Mouse (Mus musculus) liver, embryonic 13.5 days (tissue): ENCODE results near the gene Nr3c2. TPM values are rescaled to one million over a fixed set of nuclear protein-coding genes. Genes with fewer than 3 reads are reported as not detected.
A peak's percentile ranks its signal among the peaks of the same experiment; 100 is the strongest.

ENCODE experiments used
- ATAC-seq: fragments of 200-750 bp; cut with Nextera tagmentation; 2 replicates; pipeline ENCODE4 v1.8.0; 2017; ENCODE audit warnings: low read depth, mild to moderate bottlenecking, moderate number of reproducible peaks, moderate library complexity
- DNase-seq: peaks from one replicate; pipeline ENCODE4 v3.0.0; 2022
- H3K27ac ChIP-seq: fragments of 300-500 bp; sonication (generic); 2 replicates; pipeline ENCODE4 v1.5.1; 2015; ENCODE audit warnings: moderate library complexity, mild to moderate bottlenecking, inconsistent platforms
- H3K27me3 ChIP-seq: fragments of 300-500 bp; sonication (generic); 2 replicates; pipeline ENCODE4 v1.6.1; 2015; ENCODE audit warnings: mild to moderate bottlenecking, inconsistent platforms
- H3K36me3 ChIP-seq: fragments of 300-500 bp; sonication (generic); 2 replicates; pipeline ENCODE4 v1.6.1; 2015; ENCODE audit warnings: mild to moderate bottlenecking, inconsistent platforms
- H3K4me1 ChIP-seq: fragments of 300-500 bp; sonication (generic); replicated peaks from 2 replicates; pipeline ENCODE4 v1.6.1; 2015; ENCODE audit warnings: inconsistent platforms
- H3K4me2 ChIP-seq: fragments of 300-500 bp; sonication (generic); 2 replicates; pipeline ENCODE4 v1.6.1; 2015; ENCODE audit warnings: inconsistent platforms, mild to moderate bottlenecking, moderate library complexity
- H3K4me3 ChIP-seq: fragments of 300-500 bp; sonication (generic); replicated peaks from 2 replicates; pipeline ENCODE4 v1.5.1; 2015; ENCODE audit warnings: mild to moderate bottlenecking, inconsistent platforms
- H3K9ac ChIP-seq: fragments of 300-500 bp; sonication (generic); 2 replicates; pipeline ENCODE4 v1.6.1; 2015; ENCODE audit warnings: mild to moderate bottlenecking, inconsistent platforms
- H3K9me3 ChIP-seq: fragments of 300-500 bp; sonication (generic); replicated peaks from 2 replicates; pipeline ENCODE4 v1.6.1; 2016; ENCODE audit warnings: inconsistent platforms
- WGBS: fragments of 180-500 bp; shearing (Covaris S2); methylation state at CpG from one replicate; pipeline ENCODE4 v1.1.7; 2015; ENCODE audit not compliant: insufficient replicate concordance; 5-methylcytosine and 5-hydroxymethylcytosine counted together
- polyA plus RNA-seq: library from polyadenylated mRNA; unstranded; fragments of >200 nt; fragmentation: Nextera tagmentation; extraction: Ambion mirVana; gene quantifications from 2 replicates; pipeline ENCODE4 v1.2.1, GENCODE M21; 2015

Nr3c2 gene
- 0.92 and 1.1 TPM in 2 replicates for polyA plus RNA-seq

- ATAC-seq (no peak), DNase-seq (no peak)
- Histone ChIP-seq H3K4me2 (peak within 1 kb of the TSS; percentile 75), H3K9me3 (no peaks in the 10 kb centered on the region), H3K27ac (no peak within 1 kb of the TSS), H3K9ac (peak within 1 kb of the TSS; percentile 43), H3K4me3 (peak within 1 kb of the TSS; percentile 64), H3K4me1 (peaks cover 16% of the 10 kb centered on the region), H3K36me3 (no peaks in the 10 kb centered on the region), H3K27me3 (peaks cover 54% of the 10 kb centered on the region)
- under 1% methylated on average over 30 of the region's 47 CpGs for WGBS
These were observed at the start of gene Nr3c2 for GRCm38 (mm10) chr8:76899411-76900154. Gene Nr3c2, plus strand, starts transcription at chr8:76899442.

GRCm38 (mm10) chr8:76858534-76858933, 40.7 kb upstream of the Nr3c2 start:
- WGBS: 23% methylated on average over 2 of the region's 2 CpGs
- ATAC-seq: no peak
- H3K27ac ChIP-seq: no peak overlapping the region

GRCm38 (mm10) chr8:76859709-76860108, 39.5 kb upstream of the Nr3c2 start:
- H3K9me3 ChIP-seq: no peaks in the 10 kb centered on the region
- no peak for DNase-seq
- H3K4me3 ChIP-seq: no peak overlapping the region
- H3K36me3 ChIP-seq: no peaks in the 10 kb centered on the region
- H3K4me1 ChIP-seq: no peaks in the 10 kb centered on the region
- no peaks in the 10 kb centered on the region for H3K27me3 ChIP-seq
- H3K9ac ChIP-seq: no peak overlapping the region
- no peak for ATAC-seq
- no peak overlapping the region for H3K4me2 ChIP-seq
- no peak overlapping the region for H3K27ac ChIP-seq

More at GRCm38 (mm10) chr8:76858534-76858933, 40.7 kb upstream of the Nr3c2 start:
- no peaks in the 10 kb centered on the region for H3K36me3 ChIP-seq
- H3K9ac ChIP-seq: no peak overlapping the region
- no peak overlapping the region for H3K4me2 ChIP-seq
- H3K4me3 ChIP-seq: no peak overlapping the region
- DNase-seq: no peak
- no peaks in the 10 kb centered on the region for H3K9me3 ChIP-seq
- no peaks in the 10 kb centered on the region for H3K27me3 ChIP-seq
- no peaks in the 10 kb centered on the region for H3K4me1 ChIP-seq

GRCm38 (mm10) chr8:76863066-76863465, 36.2 kb upstream of the Nr3c2 start:
- H3K4me2 ChIP-seq: no peak overlapping the region
- H3K9ac ChIP-seq: no peak overlapping the region
- no peak overlapping the region for H3K4me3 ChIP-seq
- H3K9me3 ChIP-seq: no peaks in the 10 kb centered on the region
- H3K27ac ChIP-seq: no peak overlapping the region
- 65% methylated on average over 1 of the region's 1 CpGs for WGBS
- DNase-seq: no peak
- no peak for ATAC-seq
- H3K27me3 ChIP-seq: no peaks in the 10 kb centered on the region
- no peaks in the 10 kb centered on the region for H3K36me3 ChIP-seq
- no peaks in the 10 kb centered on the region for H3K4me1 ChIP-seq

- no peaks in the 10 kb centered on the region for H3K36me3 ChIP-seq
- ATAC-seq: no peak
- 73% methylated on average over 2 of the region's 2 CpGs for WGBS
- no peak overlapping the region for H3K4me3 ChIP-seq
- no peak overlapping the region for H3K4me2 ChIP-seq
- H3K27me3 ChIP-seq: no peaks in the 10 kb centered on the region
- H3K27ac ChIP-seq: no peak overlapping the region
- no peaks in the 10 kb centered on the region for H3K9me3 ChIP-seq
- DNase-seq: no peak
- H3K4me1 ChIP-seq: no peaks in the 10 kb centered on the region
- no peak overlapping the region for H3K9ac ChIP-seq
These were observed 22.4 kb upstream of the Nr3c2 start for GRCm38 (mm10) chr8:76876809-76877208.

- Histone ChIP-seq H3K9ac (no peak overlapping the region), H3K27me3 (peaks cover 38% of the 10 kb centered on the region), H3K9me3 (no peaks in the 10 kb centered on the region), H3K36me3 (no peaks in the 10 kb centered on the region), H3K4me2 (no peak overlapping the region), H3K4me3 (no peak overlapping the region), H3K27ac (no peak overlapping the region), H3K4me1 (peaks cover 16% of the 10 kb centered on the region)
- DNase-seq (no peak), ATAC-seq (no peak)
- WGBS: 0% methylated on average over 2 of the region's 2 CpGs
These were observed 2.2 kb upstream of the Nr3c2 start for GRCm38 (mm10) chr8:76897050-76897449.

- ATAC-seq: peak; percentile 29; the same call in 1 of the 2 replicates
- Histone ChIP-seq H3K4me2 (peak overlapping the region; percentile 75), H3K9me3 (no peaks in the 10 kb centered on the region), H3K36me3 (no peaks in the 10 kb centered on the region), H3K9ac (peak overlapping the region; percentile 43), H3K4me3 (peak overlapping the region; percentile 64), H3K27me3 (peaks cover 54% of the 10 kb centered on the region), H3K4me1 (peaks cover 16% of the 10 kb centered on the region), H3K27ac (no peak overlapping the region)
- under 1% methylated on average over 22 of the region's 60 CpGs for WGBS
- no peak for DNase-seq
These were observed 376 bp upstream of the Nr3c2 start for GRCm38 (mm10) chr8:76898721-76899410.

GRCm38 (mm10) chr8:76900155-76901141, 1.2 kb downstream of the Nr3c2 start:
- H3K4me3 ChIP-seq: peak overlapping the region; percentile 64
- H3K27ac ChIP-seq: no peak overlapping the region
- H3K9ac ChIP-seq: peak overlapping the region; percentile 43
- no peaks in the 10 kb centered on the region for H3K9me3 ChIP-seq
- WGBS: under 1% methylated on average over 58 of the region's 58 CpGs
- ATAC-seq: no peak
- no peak for DNase-seq
- no peaks in the 10 kb centered on the region for H3K36me3 ChIP-seq
- H3K4me2 ChIP-seq: peak overlapping the region; percentile 75
- peaks cover 16% of the 10 kb centered on the region for H3K4me1 ChIP-seq
- H3K27me3 ChIP-seq: peaks cover 54% of the 10 kb centered on the region

GRCm38 (mm10) chr8:76901430-76902204, 2.4 kb downstream of the Nr3c2 start:
- no peaks in the 10 kb centered on the region for H3K9me3 ChIP-seq
- under 1% methylated on average over 41 of the region's 41 CpGs for WGBS
- peaks cover 54% of the 10 kb centered on the region for H3K27me3 ChIP-seq
- peak overlapping the region; percentile 75 for H3K4me2 ChIP-seq
- H3K36me3 ChIP-seq: no peaks in the 10 kb centered on the region
- H3K27ac ChIP-seq: no peak overlapping the region
- H3K9ac ChIP-seq: no peak overlapping the region
- DNase-seq (peak; percentile 81), ATAC-seq (peak; percentile 90)
- H3K4me1 ChIP-seq: peaks cover 16% of the 10 kb centered on the region
- H3K4me3 ChIP-seq: peak overlapping the region; percentile 64

GRCm38 (mm10) chr8:76902205-76903078, 3.2 kb downstream of the Nr3c2 start:
- Histone ChIP-seq H3K27ac (no peak overlapping the region), H3K4me3 (peak overlapping the region; percentile 64), H3K36me3 (no peaks in the 10 kb centered on the region), H3K4me2 (peak overlapping the region; percentile 75), H3K27me3 (peaks cover 54% of the 10 kb centered on the region), H3K9me3 (no peaks in the 10 kb centered on the region), H3K4me1 (peaks cover 16% of the 10 kb centered on the region), H3K9ac (peak overlapping the region; percentile 53)
- WGBS: 1% methylated on average over 31 of the region's 35 CpGs
- peak; percentile 83 for ATAC-seq
- DNase-seq: no peak
